In the genomic region with DNA sequence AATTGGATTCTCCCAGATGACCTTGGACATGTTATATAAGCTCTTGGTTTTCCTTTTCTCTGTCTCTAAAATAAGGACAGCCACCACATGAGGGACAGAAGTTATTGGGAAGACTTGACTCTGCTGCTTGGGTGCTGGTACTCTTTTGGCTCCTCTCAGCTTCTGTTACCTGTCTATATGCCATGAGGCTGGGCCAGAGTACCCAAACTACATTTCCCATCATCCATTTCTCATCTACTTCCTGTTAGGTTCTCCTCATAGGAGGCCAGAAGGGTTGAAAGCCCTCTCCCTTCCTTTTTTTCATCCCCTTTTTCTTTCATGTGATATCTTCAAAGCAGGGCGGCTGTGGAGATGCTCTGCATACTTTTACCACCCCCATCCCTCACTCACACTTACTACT, we compare ENCODE assay signal across 19 mouse cellular contexts.
A peak's percentile ranks its signal among the peaks of the same experiment; 100 is the strongest.
DNase-seq lines count a peak whose midpoint lies in the region; ATAC-seq and TF ChIP-seq lines count a peak whose summit lies in the region.
"Had no signal": no experiment of that assay in that cellular context is flagged by ENCODE, and none has a peak within 500 bp of the region (broad histone marks: within the 10 kb centered on the region; RNA-seq: fewer than 3 reads in every experiment).

No protein-coding gene starts in this region.

- WGBS in midbrain, embryonic 16.5 days, result 78% methylated on average over 1 of the region's 1 CpGs
- 67% methylated on average over 1 of the region's 1 CpGs for WGBS in midbrain, embryonic 15.5 days
- WGBS in limb, embryonic 10.5 days, result 50% methylated on average over 1 of the region's 1 CpGs

- H3K27ac ChIP-seq in midbrain, embryonic 16.5 days (ENCODE audit: low read length), result no peak overlapping the region
- H3K27ac ChIP-seq in midbrain, embryonic 15.5 days, result no peak overlapping the region
- H3K27ac ChIP-seq in ES-E14 (ENCODE audit: insufficient read depth, low read depth, low read length, poor library complexity, severe bottlenecking), result no peak overlapping the region
- H3K27ac ChIP-seq in limb, embryonic 10.5 days, result peak overlapping the region; percentile 4; the same call in 1 of the 2 replicates
- H3K27ac ChIP-seq: embryonic facial prominence, embryonic 13.5 days; forebrain, embryonic 12.5 days; hindbrain, embryonic 14.5 days had no signal

- H3K9ac ChIP-seq in midbrain, embryonic 16.5 days (ENCODE audit: low read depth, low read length), result no peak overlapping the region
- H3K9ac ChIP-seq in midbrain, embryonic 15.5 days, result no peak overlapping the region
- H3K9ac ChIP-seq in ES-E14 (ENCODE audit: insufficient read depth, low read depth, low read length, poor library complexity, severe bottlenecking), result no peak overlapping the region
- H3K9ac ChIP-seq: embryonic facial prominence, embryonic 13.5 days; forebrain, embryonic 12.5 days; heart, embryonic 12.5 days; hindbrain, embryonic 14.5 days had no signal

- no peaks in the 10 kb centered on the region for H3K27me3 ChIP-seq in midbrain, embryonic 16.5 days (ENCODE audit: control insufficient read depth, insufficient read depth, low read depth, low read length)
- H3K27me3 ChIP-seq in midbrain, embryonic 15.5 days (replicated peaks), result no peaks in the 10 kb centered on the region
- no peaks in the 10 kb centered on the region for H3K27me3 ChIP-seq in limb, embryonic 10.5 days (ENCODE audit: low read depth, poor library complexity, severe bottlenecking)
- H3K27me3 ChIP-seq: embryonic facial prominence, embryonic 13.5 days; heart, embryonic 12.5 days had no signal

- DNase-seq in frontal cortex, postnatal 14 days (ENCODE audit: low spot score in 2 of 2), result no peak
- no peak for DNase-seq in ES-E14 (ENCODE audit: low read depth, low spot score)
- no peak for DNase-seq in limb, embryonic 10.5 days (ENCODE audit: low spot score)
- DNase-seq in layer of hippocampus, postnatal 10 days (ENCODE audit: low spot score in 2 of 2), result no peak
- DNase-seq: adrenal gland, adult 8-10 months; adrenal gland, postnatal 36 days; cerebellum, adult 11-12 months; cerebellum, adult 9-10 months; cerebellum, postnatal 25 days; gastrocnemius, postnatal 10 days; heart, adult 18-20 months had no signal

- peak; percentile 50 for ATAC-seq in frontal cortex, adult (ENCODE audit: low TSS enrichment)
- ATAC-seq in midbrain, embryonic 16.5 days, result peak; percentile 34; the same call in 1 of the 2 replicates
- no peak for ATAC-seq in midbrain, embryonic 15.5 days (replicated peaks)

- H3K4me2 ChIP-seq in midbrain, embryonic 16.5 days (ENCODE audit: low read length), result no peak overlapping the region
- H3K4me2 ChIP-seq in midbrain, embryonic 15.5 days, result no peak overlapping the region
- H3K4me2 ChIP-seq: embryonic facial prominence, embryonic 13.5 days; forebrain, embryonic 12.5 days; heart, embryonic 12.5 days; hindbrain, embryonic 14.5 days had no signal

- H3K4me3 ChIP-seq in midbrain, embryonic 16.5 days (ENCODE audit: low read depth, low read length), result no peak overlapping the region
- no peak overlapping the region for H3K4me3 ChIP-seq in midbrain, embryonic 15.5 days
- H3K4me3 ChIP-seq in ES-E14 (ENCODE audit: insufficient read depth in 1 of 2, low read depth in 1 of 2, low read length in 2 of 2, poor library complexity in 1 of 2, severe bottlenecking in 1 of 2), result no peak overlapping the region
- no peak overlapping the region for H3K4me3 ChIP-seq in limb, embryonic 10.5 days
- H3K4me3 ChIP-seq: embryonic facial prominence, embryonic 13.5 days; forebrain, embryonic 12.5 days; heart, embryonic 12.5 days; hindbrain, embryonic 10.5 days had no signal

- H3K4me1 ChIP-seq in midbrain, embryonic 16.5 days (ENCODE audit: control insufficient read depth, insufficient read depth, low read length), result peaks cover 4% of the 10 kb centered on the region
- H3K4me1 ChIP-seq in midbrain, embryonic 15.5 days, result peaks cover 10% of the 10 kb centered on the region; the same call in 1 of the 2 replicates
- no peaks in the 10 kb centered on the region for H3K4me1 ChIP-seq in ES-E14 (ENCODE audit: control insufficient read depth in 2 of 2, insufficient read depth in 2 of 2, low read length in 2 of 2, poor library complexity in 1 of 2)
- H3K4me1 ChIP-seq in limb, embryonic 10.5 days, result peaks cover 58% of the 10 kb centered on the region

- H3K36me3 ChIP-seq in midbrain, embryonic 16.5 days (ENCODE audit: control insufficient read depth, insufficient read depth, low read length), result no peaks in the 10 kb centered on the region
- no peaks in the 10 kb centered on the region for H3K36me3 ChIP-seq in midbrain, embryonic 15.5 days (replicated peaks)
- no peaks in the 10 kb centered on the region for H3K36me3 ChIP-seq in ES-E14 (ENCODE audit: control insufficient read depth, insufficient read depth, low read length, poor library complexity, severe bottlenecking)
- no peaks in the 10 kb centered on the region for H3K36me3 ChIP-seq in limb, embryonic 10.5 days
- H3K36me3 ChIP-seq: embryonic facial prominence, embryonic 13.5 days; forebrain, embryonic 12.5 days; heart, embryonic 12.5 days; hindbrain, embryonic 10.5 days had no signal

- H3K9me3 ChIP-seq in midbrain, embryonic 16.5 days (replicated peaks; ENCODE audit: control insufficient read depth, low read length, poor library complexity, severe bottlenecking), result no peaks in the 10 kb centered on the region
- H3K9me3 ChIP-seq in midbrain, embryonic 15.5 days, result no peaks in the 10 kb centered on the region
- no peaks in the 10 kb centered on the region for H3K9me3 ChIP-seq in ES-E14 (ENCODE audit: control insufficient read depth, insufficient read depth, low read depth, low read length)
- no peaks in the 10 kb centered on the region for H3K9me3 ChIP-seq in limb, embryonic 10.5 days (replicated peaks)
- H3K9me3 ChIP-seq: embryonic facial prominence, embryonic 13.5 days; forebrain, embryonic 12.5 days; heart, embryonic 12.5 days; hindbrain, embryonic 10.5 days had no signal

- in situ Hi-C loops in ES-E14 (cut with MboI; ENCODE audit: low sequenced_read_pairs in 2 of 2, unreplicated experiment in 2 of 2), result no loop called here

TF ChIP-seq in ES-E14, 5 proteins besides CTCF, POLR2A, EP300 and RAD21:
- TF ChIP-seq ZC3H11A (IDR thresholded peaks at IDR 0.05; ENCODE audit: borderline replicate concordance, low read depth, low read length), result no peak
- peak; percentile 72; the same call in 1 of the 2 replicates for TF ChIP-seq HCFC1 (IDR thresholded peaks at IDR 0.05; ENCODE audit: borderline replicate concordance, insufficient read depth, low read length)
- TF ChIP-seq CHD2 (IDR thresholded peaks at IDR 0.05; ENCODE audit: low read depth, low read length), result no peak
